Mouse (Mus musculus) embryo, embryonic 11.5 days (tissue): ENCODE data around the gene Abcb4.
"Not testable (repeated sequence)": the region's sequence is repeated elsewhere in the genome, so short reads cannot be mapped to it uniquely, and the experiment has no call there.

Source experiments
- DNase-seq: peaks from one replicate; pipeline ENCODE4 v3.0.0-alpha.2; 2012; ENCODE audit warnings: low read depth, low spot score

Gene Abcb4

DNA sequence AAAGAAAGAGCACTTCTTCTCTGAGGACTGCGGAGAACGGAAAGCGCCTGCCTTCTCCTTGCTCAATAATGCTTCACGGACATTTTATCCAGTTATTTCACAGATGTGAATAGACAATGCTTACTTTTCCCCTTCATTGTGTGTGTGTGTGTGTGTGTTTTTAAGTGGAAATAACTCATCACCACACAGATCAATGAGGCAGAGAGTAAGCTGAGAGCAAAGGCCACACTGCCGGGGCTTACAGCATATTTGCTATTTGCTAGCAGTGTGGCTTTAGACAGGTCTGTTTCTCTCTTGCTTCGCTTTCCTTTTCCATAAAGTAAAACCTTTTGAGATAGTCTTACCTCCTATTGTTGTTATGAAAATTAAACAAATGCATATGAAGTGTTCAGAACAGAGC is 11.0 kb downstream of the Abcb4 start:
- no peak for DNase-seq

DNA sequence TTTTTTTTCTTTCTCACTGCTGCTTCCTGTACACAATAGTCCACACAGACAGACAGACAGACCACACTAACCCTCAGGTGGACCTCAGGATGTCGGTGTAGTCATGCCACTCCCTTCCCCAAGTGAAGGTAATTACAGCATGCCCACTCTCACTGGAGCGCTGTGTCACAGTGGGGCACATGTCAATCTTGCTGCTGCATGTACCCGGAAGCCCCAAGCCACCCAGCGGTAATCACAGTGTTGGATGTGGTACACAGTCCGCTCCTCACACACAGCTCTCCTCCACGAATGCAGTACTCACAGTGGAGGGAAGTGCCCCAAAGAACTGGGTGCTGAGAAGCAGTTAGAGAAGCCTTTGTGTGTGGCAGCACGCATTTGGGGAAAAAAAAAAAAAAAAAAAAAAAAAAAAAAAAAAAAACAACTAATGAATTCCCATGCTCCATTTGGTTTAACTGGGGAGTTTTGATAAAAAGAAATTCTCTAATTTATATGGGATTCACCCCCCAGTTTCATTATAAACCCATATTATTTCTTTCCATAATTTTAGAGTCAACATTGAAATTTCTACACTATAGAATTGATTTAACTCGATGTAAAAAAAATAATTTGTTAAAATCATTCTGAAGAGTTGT is 18.2 kb downstream of the Abcb4 start:
- DNase-seq: no peak

DNA sequence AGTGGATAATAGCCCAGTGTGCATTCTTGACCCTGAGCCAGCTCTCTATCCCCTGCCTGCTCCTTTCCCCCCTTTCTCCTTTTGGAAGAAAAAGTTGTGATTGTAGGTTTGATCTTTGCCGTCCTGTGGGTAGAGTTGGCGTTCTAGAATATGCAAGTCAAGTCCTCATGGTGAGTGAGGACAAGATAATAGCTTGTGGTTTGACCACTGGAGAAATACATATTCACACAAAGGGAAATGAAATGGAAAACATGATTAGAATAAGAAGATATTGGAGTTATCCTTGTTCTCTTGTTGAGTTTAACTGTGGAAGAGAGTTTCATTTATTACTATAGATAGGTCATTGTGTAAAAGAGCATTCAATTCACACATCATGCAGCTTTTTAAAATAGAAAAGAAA is 22.9 kb downstream of the Abcb4 start:
- DNase-seq: no peak

DNA sequence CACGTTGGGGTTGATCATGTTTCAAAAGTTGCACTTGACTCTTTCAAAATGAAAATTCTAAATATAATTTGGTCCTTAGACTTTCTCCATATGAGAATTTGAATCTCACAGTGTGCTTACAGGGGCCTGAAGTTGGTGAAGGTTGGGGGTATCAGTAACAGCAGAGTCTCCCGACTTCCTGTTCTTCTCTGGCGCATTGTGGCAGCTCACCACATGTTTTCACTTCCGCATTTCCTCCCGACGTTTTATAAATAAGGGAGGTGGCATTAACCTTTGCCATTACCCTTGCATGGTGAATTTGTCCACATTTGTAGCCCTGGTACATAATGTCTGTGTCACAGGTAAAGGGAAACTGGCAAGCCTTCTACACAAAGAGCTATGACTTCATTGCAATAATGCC is 23.6 kb downstream of the Abcb4 start:
- no peak for DNase-seq

DNA sequence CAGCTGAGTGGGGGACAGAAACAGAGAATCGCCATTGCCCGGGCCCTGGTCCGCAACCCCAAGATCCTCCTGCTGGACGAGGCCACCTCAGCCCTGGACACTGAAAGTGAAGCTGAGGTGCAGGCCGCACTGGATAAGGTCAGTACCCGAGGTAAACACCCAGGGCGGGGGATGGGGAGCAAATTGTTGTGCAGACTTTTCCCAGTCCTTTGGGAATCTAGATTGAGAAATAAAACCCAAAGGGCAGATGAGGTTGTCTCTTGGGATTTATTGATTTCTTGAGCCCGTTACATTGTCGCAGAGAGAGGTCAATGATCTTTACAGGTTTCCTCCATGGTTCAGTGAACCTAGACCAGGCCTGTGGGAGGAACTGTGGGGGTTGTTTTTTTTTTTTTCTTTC is 34.9 kb downstream of the Abcb4 start:
- no peak for DNase-seq

DNA sequence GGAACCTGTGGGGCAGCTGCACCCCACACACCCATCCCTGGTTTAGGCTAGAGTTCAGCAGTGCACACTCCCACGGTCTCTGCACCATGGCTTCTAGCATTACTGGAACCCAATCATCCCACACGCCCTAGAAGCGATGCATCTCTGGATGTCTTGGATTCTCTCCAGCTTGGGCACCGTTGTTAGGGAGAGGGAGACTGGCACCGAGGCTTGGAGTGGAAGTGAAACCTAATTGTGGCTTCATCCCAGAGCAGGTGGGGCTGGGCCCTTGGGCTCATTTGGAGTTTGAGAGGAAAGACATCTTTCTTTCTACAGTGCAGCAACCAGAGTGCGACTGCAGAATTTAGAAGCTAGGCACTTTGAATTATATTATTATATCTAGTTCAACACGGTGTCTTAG is 44.4 kb downstream of the Abcb4 start:
- DNase-seq: no peak

DNA sequence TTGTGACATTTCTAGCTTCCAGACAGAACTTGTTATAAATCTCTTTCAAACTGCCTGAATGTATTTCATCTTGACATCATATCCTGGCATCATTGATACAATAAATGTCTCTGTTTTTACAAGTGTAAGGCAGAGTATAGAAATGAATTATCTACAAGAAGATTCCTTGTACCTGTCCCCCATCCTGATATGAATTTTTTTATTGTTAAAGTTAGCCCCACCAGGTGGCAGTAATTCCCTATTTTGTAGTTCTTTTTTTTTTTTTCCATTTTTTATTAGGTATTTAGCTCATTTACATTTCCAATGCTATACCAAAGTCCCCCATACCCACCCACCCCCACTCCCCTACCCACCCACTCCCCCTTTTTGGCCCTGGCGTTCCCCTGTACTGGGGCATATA is 47.7 kb downstream of the Abcb4 start:
- not testable (repeated sequence) for DNase-seq

DNA sequence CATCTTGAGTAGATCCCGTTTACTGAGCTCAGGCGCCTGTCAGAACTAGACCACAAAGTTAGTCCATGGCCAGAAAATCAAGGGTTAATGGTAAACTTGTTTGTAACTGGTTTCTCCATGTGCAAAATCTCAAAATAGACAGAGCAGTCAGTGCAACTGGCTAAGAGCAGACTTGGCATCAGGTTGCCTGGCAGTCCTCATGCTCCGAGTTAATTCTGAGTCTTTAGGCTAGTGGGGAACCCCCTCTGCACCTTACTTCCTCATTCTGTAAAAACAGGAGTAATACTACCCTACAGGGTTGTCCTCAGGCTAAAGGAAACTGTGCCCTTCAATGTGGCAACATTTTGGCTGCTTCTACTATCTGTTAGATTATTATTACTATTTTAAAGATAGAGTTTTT is 50.3 kb downstream of the Abcb4 start:
- DNase-seq: no peak

DNA sequence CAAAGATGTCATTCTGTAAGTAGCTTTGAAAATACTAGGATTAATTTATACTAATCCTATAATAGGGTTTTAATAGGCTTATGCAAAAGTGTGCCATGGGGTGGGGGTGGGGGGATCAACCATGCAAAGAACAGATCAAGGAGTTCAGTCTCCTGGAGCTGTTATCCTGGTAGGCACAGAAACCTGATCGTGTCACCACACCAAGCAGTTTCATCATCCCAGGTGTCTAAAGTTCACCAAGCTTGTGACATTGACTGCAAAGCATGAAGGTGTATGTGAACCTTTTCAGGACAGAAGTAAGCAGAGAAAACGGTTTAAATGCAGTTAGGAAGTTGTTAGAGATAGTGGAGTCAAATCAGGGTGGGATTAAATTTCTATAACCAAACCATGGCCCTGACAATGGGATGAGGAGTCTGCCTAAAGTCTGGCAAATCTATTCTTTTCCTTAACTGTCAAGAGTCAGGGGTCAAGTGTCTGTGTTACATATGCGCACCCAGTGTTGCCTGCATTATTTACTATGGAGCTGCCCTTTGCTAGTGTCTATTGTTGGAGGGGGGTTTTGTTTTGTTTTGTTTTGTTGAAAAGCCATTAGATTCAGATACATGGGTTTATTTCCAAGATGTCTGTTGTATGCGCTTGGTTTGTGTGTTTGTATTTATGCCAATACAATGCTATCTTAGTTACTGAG is 54.0 kb downstream of the Abcb4 start:
- no peak for DNase-seq

DNA sequence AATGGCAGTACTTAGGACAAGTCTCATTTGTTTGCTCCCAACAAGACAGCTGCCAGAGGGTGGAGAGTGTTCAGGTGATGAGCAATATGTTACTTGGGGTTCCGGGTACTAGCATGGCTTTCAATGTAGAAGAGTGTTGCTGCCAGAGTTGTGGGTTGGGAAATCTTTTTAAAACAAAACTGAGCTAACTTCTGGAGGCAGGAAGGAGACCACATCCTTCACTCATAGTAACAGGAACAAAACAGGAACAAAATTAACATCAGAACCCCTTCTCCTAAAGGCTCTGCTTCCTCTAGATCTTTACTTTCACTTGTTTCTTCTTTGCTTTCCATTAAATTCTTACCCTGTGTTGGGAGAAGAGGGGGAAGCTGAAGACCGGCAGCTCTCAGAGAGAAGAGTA is 60.1 kb downstream of the Abcb4 start:
- no peak for DNase-seq

DNA sequence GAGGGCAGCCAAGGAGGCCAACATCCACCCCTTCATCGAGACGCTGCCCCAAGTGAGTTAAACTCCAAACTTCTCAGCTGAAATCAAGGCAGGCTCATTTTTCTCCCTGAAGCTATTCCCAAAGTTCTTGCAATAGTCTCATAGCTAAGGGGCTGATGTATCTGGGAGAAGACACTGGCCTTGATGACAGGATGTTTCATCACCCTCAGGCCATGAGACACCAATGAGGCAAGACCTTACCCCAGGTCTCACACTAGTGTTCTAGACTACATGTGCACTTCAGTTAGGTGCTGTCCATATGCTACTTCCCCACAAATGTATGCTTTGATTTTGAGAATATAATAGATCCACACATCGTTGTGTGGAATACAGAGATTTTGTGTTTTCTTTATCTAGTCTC is 62.0 kb downstream of the Abcb4 start:
- no peak for DNase-seq

DNA sequence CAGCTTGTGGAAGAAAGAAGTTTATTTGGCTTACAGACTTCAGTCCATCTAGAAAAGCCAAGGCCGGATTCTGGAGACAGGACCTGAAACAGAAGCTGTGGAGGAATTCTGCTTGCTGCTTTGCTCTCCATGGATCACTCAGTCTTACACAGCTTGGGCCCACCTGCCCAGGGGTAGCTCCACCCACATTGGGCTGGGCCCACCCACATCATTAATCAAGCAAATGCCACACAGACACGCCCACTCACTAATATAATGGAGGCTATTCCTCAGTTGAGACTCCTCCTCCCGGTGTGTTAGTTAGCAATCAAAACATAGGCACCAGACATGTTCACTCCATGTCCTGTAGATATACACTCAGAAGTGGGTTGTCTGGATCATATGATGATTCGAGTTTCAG is 67.0 kb downstream of the Abcb4 start:
- no peak for DNase-seq

DNA sequence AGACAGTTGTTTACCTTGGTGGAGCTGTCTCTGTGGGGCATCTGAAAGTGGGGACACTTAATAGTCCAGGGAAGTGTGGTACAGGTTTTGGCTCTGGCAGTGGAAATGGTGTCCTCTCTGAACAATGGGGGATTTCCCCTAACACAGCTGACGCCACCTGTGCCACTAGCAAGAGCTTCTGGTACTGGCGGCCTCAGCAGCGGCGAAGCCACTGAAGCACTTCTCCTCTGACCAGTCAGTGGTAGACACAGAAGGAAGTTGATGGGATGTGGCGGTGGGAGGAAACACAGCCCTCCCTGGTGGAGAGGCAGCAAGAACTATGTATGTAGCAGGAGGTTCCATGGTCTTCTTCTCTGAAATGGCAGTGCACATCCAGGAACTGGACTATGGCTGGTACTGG is 71.0 kb downstream of the Abcb4 start:
- no peak for DNase-seq

DNA sequence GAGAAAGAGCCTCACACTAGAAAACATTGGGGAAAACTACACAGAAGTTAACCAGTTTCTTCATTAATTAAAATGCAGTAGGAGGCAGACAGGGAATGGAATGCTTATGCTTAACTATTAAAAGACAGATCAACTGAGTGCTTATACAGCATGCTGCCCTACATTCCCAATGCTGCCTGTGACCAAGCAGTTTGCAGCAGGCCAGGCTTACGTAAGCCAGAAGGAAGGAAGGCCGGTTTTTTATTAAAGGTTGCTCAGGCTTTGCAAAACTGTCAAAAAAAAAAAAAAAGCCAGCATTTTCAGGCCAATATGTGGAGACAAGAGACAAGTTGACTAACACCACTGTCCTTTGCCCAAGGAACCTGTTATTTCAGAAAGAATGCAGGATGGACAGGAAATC is 77.2 kb downstream of the Abcb4 start:
- no peak for DNase-seq

DNA sequence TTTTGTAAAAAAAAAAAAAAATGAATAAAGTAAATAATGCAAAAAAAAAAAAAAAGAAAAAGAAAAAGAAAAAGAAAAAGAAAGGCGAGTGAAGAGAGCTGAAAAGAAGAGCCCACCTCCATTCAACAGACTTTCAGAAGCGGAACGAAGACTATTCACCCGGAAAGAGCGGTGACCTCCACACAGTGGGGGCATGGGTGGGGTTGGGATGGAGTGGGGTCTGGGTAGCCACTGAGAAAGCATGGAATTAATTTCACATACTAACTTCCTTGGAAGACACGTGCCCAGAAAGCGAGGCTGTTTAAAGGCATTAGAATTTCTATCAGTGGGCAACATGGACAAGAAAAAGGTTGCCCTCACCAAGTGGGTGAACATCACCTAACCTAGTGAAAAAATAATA is 78.8 kb downstream of the Abcb4 start:
- no peak for DNase-seq

DNA sequence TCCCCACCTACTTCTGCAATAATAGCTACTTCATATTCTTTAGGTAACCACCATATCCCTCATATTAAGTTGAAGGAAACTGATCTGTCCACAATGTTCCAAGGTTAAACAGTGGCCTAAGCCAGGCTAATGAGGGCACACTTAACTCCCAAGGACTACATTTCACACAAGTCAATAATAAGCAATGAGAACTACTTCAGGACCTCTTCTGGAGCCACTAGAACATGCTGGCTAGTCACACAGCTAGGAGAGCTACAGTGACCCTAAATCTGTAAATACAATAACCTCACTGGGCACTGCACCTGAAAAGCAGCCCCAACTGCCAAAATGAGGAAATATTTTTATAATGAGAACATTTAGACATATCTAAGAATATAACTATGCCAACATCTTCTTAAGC is 81.2 kb downstream of the Abcb4 start:
- no peak for DNase-seq

DNA sequence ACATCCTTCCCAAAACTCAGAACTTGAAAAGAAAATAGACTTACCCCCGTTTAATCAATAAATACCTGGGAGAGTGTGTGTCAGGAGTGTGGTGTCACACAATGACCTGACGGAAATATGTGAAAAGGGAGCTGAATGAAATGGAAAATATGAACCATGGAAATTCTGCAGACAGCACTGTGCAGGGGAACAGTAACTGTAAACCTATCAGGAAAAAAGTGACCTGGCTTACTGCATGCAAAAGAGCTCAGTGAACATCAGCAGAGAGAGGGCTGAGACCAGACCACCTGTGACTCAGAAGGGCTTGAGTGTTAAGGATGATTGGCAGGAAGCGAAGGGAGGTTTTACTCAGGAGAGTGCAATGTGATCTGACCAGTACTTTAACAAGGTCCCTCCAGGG is 92.0 kb downstream of the Abcb4 start:
- DNase-seq: no peak

DNA sequence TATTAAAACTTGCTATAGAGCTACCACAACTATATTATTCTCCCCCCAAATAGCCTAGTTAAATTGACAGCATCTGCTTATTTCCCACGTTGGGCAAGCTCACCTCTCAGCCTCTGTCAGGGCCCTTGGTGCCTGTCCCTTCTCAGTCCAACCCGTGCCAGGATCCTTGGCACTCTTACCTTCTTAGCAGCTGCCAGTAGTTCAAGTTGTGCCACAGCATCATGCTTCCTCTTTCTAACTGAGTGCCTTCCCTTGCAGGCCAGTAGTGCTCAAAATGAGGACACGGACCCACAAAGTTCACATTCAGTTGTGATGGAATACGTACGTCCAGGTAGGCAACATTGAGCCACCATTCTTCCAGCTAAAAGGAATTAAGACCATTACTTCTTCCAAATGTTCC is 94.4 kb downstream of the Abcb4 start:
- DNase-seq: no peak

DNA sequence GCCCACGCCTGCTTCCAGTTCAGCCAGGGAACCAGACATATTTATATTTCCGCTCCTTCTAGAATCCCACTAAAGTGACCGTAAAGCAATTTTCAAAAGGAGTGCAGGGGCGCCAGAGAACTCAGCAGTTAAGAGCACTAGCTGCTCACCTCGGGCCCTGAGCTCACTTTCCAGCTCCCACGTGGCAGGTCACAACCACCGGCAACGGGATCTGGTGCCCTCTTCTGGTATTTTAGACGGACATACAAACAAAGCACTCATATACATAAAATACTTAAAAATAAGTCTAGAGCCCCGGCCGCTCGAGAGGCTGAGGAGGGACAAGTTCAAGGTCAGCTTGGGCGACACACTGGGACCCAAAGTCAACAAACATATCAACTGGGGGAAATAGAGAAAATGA is 97.0 kb downstream of the Abcb4 start:
- DNase-seq: no peak

DNA sequence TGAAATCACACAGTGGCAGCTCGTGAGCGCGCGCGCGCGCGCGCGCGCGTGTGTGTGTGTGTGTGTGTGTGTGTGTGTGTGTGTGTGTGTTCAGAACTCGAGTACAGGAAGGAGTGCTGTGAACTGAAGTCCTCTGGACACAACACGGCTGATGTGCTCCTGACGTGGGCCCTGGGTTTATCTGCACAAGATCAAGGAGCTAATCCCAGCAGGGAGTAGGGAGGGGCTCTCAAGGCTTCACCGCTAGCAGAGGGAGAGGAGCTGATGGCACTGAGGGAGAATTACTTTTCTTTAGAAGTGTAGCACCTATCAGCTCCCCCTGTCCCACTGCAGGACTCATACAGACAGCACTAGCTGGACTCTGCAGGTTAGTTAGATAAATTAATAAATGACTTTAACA is 98.1 kb downstream of the Abcb4 start:
- no peak for DNase-seq

DNA sequence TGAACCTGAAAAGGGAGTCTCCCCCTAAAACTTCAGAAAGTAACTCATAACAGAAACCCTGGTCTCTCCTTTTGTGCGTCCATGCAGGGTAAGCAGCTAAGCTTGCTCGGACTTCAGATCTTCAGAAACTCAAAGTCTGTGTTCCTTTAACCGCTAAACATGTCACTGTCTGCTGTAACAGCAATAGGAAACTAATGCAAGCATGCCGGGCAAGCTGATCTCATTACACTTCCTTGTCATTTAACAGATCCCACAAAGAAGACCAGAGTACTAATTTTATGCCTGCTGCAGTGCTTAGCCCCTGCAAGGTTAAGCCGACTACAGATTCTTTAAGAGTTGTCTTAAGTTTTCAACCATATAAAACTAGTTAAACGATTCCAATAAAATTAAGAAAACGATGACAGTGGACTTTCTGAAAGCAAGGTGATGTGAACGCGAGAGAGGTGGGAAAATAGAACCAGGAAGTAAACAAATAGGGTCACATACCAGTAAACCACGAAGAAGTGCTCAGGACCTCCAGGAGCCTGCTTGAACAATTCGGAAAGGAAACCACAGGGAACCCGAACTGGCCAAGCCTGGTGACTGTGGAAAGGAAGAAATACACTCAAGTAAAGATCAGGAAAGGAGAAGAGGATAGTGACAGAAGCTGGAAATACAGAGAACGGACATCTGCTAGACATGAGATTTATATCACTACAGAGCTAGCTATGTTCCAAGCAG is 102.6 kb downstream of the Abcb4 start:
- DNase-seq: peak; percentile 11

DNA sequence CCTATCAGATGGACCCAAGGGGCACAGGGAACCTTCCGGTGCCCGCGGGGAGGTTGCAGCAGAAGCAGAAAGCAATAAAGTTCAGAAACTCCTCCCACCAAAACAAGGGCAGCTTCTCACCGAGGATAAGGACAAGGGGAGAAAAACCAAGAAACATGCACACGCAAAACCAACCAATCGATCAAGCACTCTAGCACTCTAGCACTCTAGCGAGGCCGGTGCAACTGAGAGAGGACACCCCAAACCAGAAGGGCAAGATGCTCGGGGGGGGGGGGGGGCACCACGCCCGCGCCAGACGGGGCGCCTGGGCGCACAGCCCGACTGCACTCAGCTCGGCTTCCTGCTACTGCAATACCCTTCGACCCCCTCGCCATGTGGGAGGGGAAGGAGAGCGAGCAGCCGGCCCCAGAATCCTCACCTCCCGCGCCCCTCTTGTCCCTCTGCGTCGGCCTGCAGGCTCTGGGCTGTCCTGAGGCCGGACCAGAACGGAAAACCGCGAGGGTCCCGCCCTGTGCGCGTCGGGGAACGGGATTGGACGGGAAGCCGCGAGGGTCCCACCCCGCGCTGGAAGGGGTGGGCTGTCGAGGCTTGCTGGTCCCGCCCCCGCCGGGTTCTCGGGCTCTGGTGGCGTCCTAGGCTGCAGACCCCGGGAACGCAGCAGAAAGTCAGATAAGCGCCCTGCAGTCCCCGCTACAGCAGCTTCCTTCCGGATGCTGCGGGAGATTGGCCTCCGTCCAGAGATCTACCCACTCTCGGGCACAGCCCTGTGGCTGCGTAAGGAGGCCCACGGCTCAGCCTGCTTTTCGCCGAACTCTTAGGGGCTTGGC is 103.4 kb downstream of the Abcb4 start, which contains the start of gene Crot:
Gene Crot (minus strand): TSS at position 639 of the 827 bp plus-strand sequence.
- peak; percentile 90 for DNase-seq
